Mouse (Mus musculus): ENCODE data around the gene Map6. TPM values are rescaled to one million over a fixed set of nuclear protein-coding genes. Genes with fewer than 3 reads are reported as not detected.

The Map6 gene
- polyA plus RNA-seq, 1 experiment from 2014 or later: 10.2 TPM

DNA sequence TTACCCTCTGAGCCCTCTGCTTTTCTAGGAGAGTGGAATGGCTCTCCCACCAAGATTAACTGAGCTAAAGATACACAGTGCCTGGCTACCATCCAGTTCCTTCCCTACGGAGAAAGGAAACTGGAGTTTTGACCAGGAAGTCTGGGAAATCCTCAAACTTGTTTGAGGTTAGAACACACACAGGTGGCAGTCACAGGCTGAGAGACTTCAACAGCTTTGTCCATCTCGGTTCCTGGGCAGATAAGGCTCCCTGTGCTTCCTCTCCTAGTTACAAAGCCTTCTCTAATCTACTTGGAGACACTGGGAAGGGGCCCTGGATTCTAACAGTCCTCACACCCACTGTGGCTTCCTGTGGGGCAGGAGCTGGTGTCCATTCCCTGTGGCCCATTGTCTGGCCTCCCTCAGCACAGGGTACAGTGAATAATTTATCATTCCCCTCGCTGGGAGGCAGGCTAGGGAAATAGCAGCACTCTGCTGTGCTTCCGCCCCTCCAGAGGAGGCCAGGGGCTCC, 116.9 kb downstream of the Map6 start:
- Histone ChIP-seq H3K4me1 (ENCODE audit: control insufficient read depth, insufficient read depth, low read length) (peaks cover 24% of the 10 kb centered on the region), H3K9ac (ENCODE audit: low read depth, low read length) (0 out of 2 replicates have a peak overlapping the region, but pooled peaks have one; percentile 75), H3K9me3 (ENCODE audit: control insufficient read depth, low read length) (no peaks in the 10 kb centered on the region), H3K36me3 (ENCODE audit: control insufficient read depth, insufficient read depth, low read length) (no peaks in the 10 kb centered on the region), H3K27ac (replicated peaks; ENCODE audit: low read depth, low read length) (0 out of 2 replicates have a peak overlapping the region, but pooled peaks have one; percentile 28), H3K27me3 (replicated peaks; ENCODE audit: control insufficient read depth, insufficient read depth, low read length) (no peaks in the 10 kb centered on the region; the same call in 1 of the 2 replicates), H3K4me3 (ENCODE audit: low read depth, low read length) (peak overlapping the region; percentile 68; the same call in 1 of the 2 replicates), H3K4me2 (ENCODE audit: low read depth, low read length) (peak overlapping the region; percentile 97)
- DNase-seq (ENCODE audit: low spot score): peak; percentile 39
- ATAC-seq (ENCODE audit: low read depth): no peak
- 18% methylated on average over 4 of the region's 4 CpGs for WGBS

DNA sequence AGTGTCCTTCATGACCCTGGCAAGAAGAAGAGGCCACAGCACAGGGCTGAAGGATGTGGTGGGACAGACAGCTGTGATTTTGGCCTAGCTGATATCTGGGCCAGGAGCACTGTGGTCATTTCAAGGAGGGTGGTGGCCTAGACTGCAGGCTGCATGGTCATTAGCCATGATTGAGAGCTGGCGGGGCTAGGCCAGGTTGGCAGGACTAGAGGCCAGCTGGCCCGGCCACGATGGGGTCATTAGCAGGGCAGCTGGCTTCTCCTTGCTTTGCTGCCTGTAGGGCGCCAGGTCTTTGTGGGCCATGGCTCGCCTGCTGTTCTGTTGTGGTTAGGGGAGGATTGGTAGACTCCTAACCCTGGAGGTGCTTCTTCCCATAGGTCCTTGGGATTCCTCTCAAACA, 118.8 kb downstream of the Map6 start:
- H3K4me1 ChIP-seq (ENCODE audit: control insufficient read depth, insufficient read depth, low read length): peaks cover 27% of the 10 kb centered on the region

More for the DNA sequence above, 118.8 kb downstream of the Map6 start:
- H3K4me3 ChIP-seq (ENCODE audit: low read depth, low read length): no peak overlapping the region
- no peak overlapping the region for H3K27ac ChIP-seq (replicated peaks; ENCODE audit: low read depth, low read length)
- H3K27me3 ChIP-seq (replicated peaks; ENCODE audit: control insufficient read depth, insufficient read depth, low read length): no peaks in the 10 kb centered on the region; the same call in 1 of the 2 replicates
- WGBS: 38% methylated on average over 5 of the region's 5 CpGs
- H3K9ac ChIP-seq (ENCODE audit: low read depth, low read length): no peak overlapping the region
- no peaks in the 10 kb centered on the region for H3K9me3 ChIP-seq (ENCODE audit: control insufficient read depth, low read length)
- no peaks in the 10 kb centered on the region for H3K36me3 ChIP-seq (ENCODE audit: control insufficient read depth, insufficient read depth, low read length)
- DNase-seq (ENCODE audit: low spot score): no peak
- ATAC-seq (ENCODE audit: low read depth): no peak
- H3K4me2 ChIP-seq (ENCODE audit: low read depth, low read length): no peak overlapping the region

Other genes starting within 250 kb of the Map6 start
- 16.5 and 18.2 TPM in 2 replicates for gene Uvrag, start 126.3 kb upstream of the Map6 start, polyA plus RNA-seq (2014; fragmentation: Nextera tagmentation; extraction: Ambion mirVana)
- gene Dgat2, start 84.7 kb upstream of the Map6 start, polyA plus RNA-seq (2014; fragmentation: Nextera tagmentation; extraction: Ambion mirVana): 33.4 and 38.6 TPM in 2 replicates
- gene Mogat2, start 28.8 kb upstream of the Map6 start, polyA plus RNA-seq (2014; fragmentation: Nextera tagmentation; extraction: Ambion mirVana): 2.2 and 2.5 TPM in 2 replicates
- gene Serpinh1, start 85.8 kb downstream of the Map6 start, polyA plus RNA-seq (2014; fragmentation: Nextera tagmentation; extraction: Ambion mirVana): 918 and 945 TPM in 2 replicates
- 15.0 and 17.5 TPM in 2 replicates for gene Gdpd5, start 114.0 kb downstream of the Map6 start, polyA plus RNA-seq (2014; fragmentation: Nextera tagmentation; extraction: Ambion mirVana)
- 0.74 and 1.3 TPM in 2 replicates for gene Klhl35, start 198.6 kb downstream of the Map6 start, polyA plus RNA-seq (2014; fragmentation: Nextera tagmentation; extraction: Ambion mirVana)
- gene Rps3, start 216.3 kb downstream of the Map6 start, polyA plus RNA-seq (2014; fragmentation: Nextera tagmentation; extraction: Ambion mirVana): 876 and 912 TPM in 2 replicates

Measured in embryonic facial prominence, embryonic 14.5 days (tissue).